Mouse (Mus musculus) spleen, postnatal 14 days (tissue): ENCODE data around the gene Senp6.

ENCODE experiments used
- DNase-seq, 2 experiments: peaks; one replicate each; pipeline ENCODE4 v3.0.0; 2021 to 2022; ENCODE audit warnings: low spot score in 2 of 2

Gene Senp6

DNA sequence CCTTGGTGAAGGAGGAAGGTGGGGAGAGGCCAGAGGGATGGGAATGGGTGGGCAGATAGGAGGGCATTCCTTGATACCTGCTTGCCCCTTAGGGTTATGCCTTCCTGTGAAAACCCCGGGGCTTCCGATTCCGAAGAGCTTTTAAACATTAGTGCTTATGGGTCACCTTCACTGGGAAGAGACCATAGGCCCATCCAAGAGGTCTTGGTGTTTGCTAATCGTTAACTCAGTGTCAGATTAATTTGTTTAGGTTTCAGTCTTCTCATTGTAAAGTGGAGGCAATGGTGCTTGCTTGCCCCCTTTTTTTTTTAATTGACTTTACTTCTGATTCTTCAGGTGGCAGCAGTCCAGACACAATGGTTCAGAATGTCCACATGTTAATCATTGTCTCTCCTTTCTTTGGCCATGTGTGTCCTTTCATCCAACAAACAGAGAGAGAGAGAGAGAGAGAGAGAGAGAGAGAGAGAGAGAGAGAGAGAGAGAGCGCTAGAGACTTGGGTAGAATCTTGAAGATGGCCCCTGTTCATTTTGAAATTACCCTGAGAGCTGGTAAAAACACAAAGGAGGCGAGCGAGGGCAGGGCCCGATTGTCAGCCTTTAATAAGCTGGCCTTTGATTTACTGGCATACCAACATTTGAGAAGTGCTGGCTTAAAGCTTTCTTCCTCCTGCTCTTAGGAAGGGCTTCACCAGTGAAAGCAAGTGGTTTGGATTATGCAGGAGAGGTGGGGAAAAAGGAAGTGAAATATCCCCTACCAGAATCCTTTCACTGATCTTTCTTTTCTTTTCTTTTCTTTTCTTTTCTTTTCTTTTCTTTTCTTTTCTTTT, 105.9 kb downstream of the Senp6 start:
- no peak for DNase-seq

- DNase-seq = no peak
Observed at GRCm38 (mm10) chr9:80173629-80174028, 106.9 kb downstream of the Senp6 start.

DNA sequence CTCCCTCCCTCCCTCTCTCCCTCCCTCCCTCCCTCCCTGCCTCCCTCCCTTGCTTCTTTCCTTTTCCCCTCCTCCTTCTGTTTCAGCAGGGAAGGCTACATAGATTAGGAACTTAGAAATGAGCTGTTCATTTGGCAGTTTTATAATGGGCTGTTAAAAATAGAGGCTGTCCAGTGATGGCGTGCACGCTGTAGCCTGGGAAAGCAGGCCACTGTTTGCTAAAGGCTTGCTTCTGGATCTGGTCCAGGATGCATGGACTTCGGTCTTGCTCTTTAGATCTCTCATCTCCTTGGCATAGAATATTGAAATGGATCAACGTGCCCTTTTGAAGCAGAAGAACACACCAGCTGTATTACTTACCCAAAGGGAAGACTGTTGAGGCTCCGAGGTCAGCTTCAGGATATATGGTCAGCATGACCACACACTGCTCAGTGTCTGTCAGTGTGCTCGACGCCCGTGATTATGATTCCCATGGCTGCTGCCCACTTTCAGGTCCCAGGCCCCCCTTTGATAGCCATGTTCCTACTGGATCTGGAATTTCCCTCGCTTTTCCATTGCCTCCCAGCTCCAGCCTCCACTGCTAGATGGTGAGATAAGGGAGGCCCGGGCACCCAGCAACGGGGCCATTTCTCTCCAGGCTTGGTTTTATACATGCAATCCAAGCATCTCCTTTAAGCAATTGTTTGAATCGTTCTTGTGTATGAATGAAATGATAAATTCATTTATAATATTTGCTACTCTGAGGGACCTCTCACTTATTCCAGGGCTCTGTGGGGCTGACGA, 110.2 kb downstream of the Senp6 start:
- no peak for DNase-seq

- no peak for DNase-seq
Observed at GRCm38 (mm10) chr9:80178670-80179069, 112.0 kb downstream of the Senp6 start.

- no peak for DNase-seq
Observed at GRCm38 (mm10) chr9:80179688-80180087, 113.0 kb downstream of the Senp6 start.

- DNase-seq = no peak
Observed at GRCm38 (mm10) chr9:80180771-80181170, 114.1 kb downstream of the Senp6 start.

DNA sequence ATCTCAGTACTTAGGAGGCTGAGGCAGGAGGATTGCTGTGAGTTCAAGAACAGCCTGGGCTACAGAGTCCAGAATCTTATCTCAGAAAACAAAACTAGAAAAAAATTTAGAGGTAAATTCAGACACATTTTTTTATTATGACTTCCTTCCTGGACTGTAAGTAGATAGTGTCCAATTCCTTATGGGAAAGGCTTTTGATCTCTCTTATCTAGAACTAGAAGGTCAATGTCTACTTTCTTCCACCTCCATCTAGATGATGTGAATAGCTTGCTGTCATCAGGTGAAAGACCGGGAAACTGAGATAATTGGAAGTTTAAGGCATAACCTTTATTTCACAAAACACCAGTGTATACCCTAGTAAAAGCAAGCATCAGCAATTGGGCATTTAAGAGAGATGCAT, 115.0 kb downstream of the Senp6 start:
- DNase-seq = no peak

DNA sequence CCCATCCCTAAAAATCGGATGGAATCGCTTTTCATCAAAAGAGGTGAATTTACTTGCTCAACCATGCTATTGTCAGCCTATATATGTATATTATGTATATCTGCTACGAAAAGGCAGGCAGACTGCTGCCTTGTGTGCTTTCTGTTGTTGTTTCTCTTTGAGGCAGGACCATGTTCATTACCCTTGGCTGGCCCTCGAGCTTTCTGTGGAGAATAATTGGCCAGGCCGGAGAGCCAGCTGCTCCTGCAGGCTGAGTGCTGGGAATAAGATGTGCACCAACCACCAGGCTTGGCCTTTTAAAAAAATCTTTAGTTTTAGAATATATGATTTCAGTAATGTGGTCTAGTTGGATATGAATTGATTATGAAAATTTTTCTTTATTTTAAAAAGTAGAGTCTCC, 117.4 kb downstream of the Senp6 start:
- no peak for DNase-seq

DNA sequence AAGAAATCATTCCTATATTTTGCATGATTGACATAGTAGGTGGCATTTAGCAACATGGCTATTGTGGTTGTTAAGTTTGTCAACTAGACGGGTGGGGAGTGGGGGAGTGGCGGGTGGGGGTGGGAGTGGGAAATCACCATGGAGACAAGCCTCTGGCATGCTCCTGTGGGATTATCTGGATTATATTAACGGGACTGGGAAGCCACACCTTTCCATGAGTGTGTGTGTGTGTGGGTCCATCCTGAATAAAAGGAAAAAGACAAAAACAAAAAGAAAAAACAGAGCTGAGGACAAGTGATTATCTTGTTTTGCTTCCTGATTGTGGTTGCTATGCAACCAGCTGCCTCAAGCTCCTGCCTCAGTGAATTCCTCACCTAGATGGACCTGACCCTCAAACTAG, 119.0 kb downstream of the Senp6 start:
- DNase-seq = no peak

- DNase-seq = no peak
Observed at GRCm38 (mm10) chr9:80186693-80187092, 120.0 kb downstream of the Senp6 start.

DNA sequence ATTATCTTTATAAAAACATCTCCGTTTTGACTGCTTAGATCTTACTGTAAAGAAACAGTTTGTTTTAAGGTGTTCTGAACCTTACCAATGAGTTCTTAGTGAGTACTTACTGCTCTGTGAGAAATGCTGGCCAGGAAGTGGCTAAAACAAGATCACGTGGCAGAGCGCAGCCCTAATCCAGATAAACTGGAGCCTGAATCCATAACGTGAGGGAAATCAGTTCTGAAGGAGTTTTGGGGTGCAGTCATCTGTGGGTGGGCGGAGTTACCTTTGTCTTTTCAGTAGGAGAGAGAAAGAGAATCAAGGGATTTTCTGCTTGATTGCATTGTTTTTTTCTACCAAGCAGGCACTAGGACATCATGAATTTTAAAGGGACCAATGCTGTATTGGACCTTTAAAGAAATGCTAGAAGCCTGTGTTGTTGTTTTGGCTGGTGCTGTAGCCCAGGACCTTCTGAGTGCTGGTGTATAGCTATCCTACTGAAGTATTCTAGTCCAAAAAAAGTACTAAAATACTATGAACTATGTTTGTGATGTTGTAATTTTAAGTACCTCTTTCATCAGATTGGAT, 121.7 kb downstream of the Senp6 start:
- DNase-seq = no peak

- no peak for DNase-seq
Observed at GRCm38 (mm10) chr9:80191240-80191639, 124.5 kb downstream of the Senp6 start.

GRCm38 (mm10) chr9:80192324-80192723, 125.6 kb downstream of the Senp6 start:
- no peak for DNase-seq

GRCm38 (mm10) chr9:80194446-80194845, 127.7 kb downstream of the Senp6 start:
- DNase-seq = no peak
